Mouse (Mus musculus) heart, embryonic 11.5 days (tissue): ENCODE measurements around the gene Zfp473. TPM values are rescaled to one million over a fixed set of nuclear protein-coding genes. Genes with fewer than 3 reads are reported as not detected.

Experiments
- ATAC-seq: fragments of 200-750 bp; cut with Nextera tagmentation; replicated peaks from 2 replicates; pipeline ENCODE4 v1.8.0; 2017; ENCODE audit warnings: moderate library complexity; ENCODE audit not compliant: insufficient number of reproducible peaks, low FRiP score, low TSS enrichment
- H3K27ac ChIP-seq: fragments of 300-500 bp; sonication (generic); 2 replicates; pipeline ENCODE4 v1.5.1; 2014; ENCODE audit warnings: mild to moderate bottlenecking, low read depth, low read length
- H3K27me3 ChIP-seq: fragments of 300-500 bp; sonication (generic); 2 replicates; pipeline ENCODE4 v1.6.1; 2014; ENCODE audit warnings: mild to moderate bottlenecking, low read length, mixed read lengths; ENCODE audit not compliant: control insufficient read depth, insufficient read depth
- H3K36me3 ChIP-seq: fragments of 300-500 bp; sonication (generic); 2 replicates; pipeline ENCODE4 v1.6.1; 2014; ENCODE audit warnings: mild to moderate bottlenecking, low read length, moderate library complexity, mixed read lengths; ENCODE audit not compliant: control insufficient read depth, insufficient read depth
- H3K4me1 ChIP-seq: fragments of 300-500 bp; sonication (generic); 2 replicates; pipeline ENCODE4 v1.6.1; 2014; ENCODE audit warnings: low read length; ENCODE audit not compliant: control insufficient read depth, insufficient read depth
- H3K4me2 ChIP-seq: fragments of 300-500 bp; sonication (generic); 2 replicates; pipeline ENCODE4 v1.6.1; 2014; ENCODE audit warnings: mild to moderate bottlenecking, moderate library complexity
- H3K4me3 ChIP-seq: fragments of 300-500 bp; sonication (generic); 2 replicates; pipeline ENCODE4 v1.5.1; 2014; ENCODE audit warnings: low read depth, low read length
- H3K9ac ChIP-seq: fragments of 300-500 bp; sonication (generic); 2 replicates; pipeline ENCODE4 v1.6.1; 2014; ENCODE audit warnings: mild to moderate bottlenecking, low read depth, low read length, moderate library complexity
- H3K9me3 ChIP-seq: fragments of 300-500 bp; sonication (generic); replicated peaks from 2 replicates; pipeline ENCODE4 v1.6.1; 2016; ENCODE audit warnings: low read length; ENCODE audit not compliant: control insufficient read depth
- WGBS: fragments of 180-500 bp; shearing (Covaris S2); extraction: QIAGEN DNeasy Blood & Tissue Kit; methylation state at CpG from one replicate; pipeline ENCODE4 v1.1.7; 2014; ENCODE audit not compliant: insufficient replicate concordance; 5-methylcytosine and 5-hydroxymethylcytosine counted together
- polyA plus RNA-seq: library from polyadenylated mRNA; unstranded; fragments of >200 nt; fragmentation: Nextera tagmentation; extraction: Ambion mirVana; gene quantifications from 2 replicates; pipeline ENCODE4 v1.2.1, GENCODE M21; 2014

The Zfp473 gene
- polyA plus RNA-seq, 1 experiment from 2014 or later, result 1.2 TPM

GRCm38 (mm10) chr7:44693427-44694175 is 57.2 kb downstream of the Zfp473 start:
- no peak overlapping the region for H3K4me2 ChIP-seq
- WGBS, result 63% methylated on average over 10 of the region's 10 CpGs
- no peak for ATAC-seq

GRCm38 (mm10) chr7:44689331-44689730 is 61.5 kb downstream of the Zfp473 start:
- Histone ChIP-seq H3K4me1 (no peaks in the 10 kb centered on the region), H3K27ac (no peak overlapping the region), H3K4me2 (no peak overlapping the region), H3K9me3 (no peaks in the 10 kb centered on the region), H3K27me3 (no peaks in the 10 kb centered on the region), H3K36me3 (no peaks in the 10 kb centered on the region), H3K9ac (no peak overlapping the region), H3K4me3 (no peak overlapping the region)
- no peak for ATAC-seq
- 83% methylated on average over 7 of the region's 7 CpGs for WGBS

More at GRCm38 (mm10) chr7:44693427-44694175, 57.2 kb downstream of the Zfp473 start:
- Histone ChIP-seq H3K36me3 (no peaks in the 10 kb centered on the region), H3K9me3 (no peaks in the 10 kb centered on the region), H3K9ac (no peak overlapping the region), H3K4me1 (peaks cover 5% of the 10 kb centered on the region; the same call in 1 of the 2 replicates), H3K4me3 (no peak overlapping the region), H3K27me3 (peaks cover under 1% of the 10 kb centered on the region; the same call in 1 of the 2 replicates), H3K27ac (no peak overlapping the region)

- no peaks in the 10 kb centered on the region for H3K27me3 ChIP-seq
- 66% methylated on average over 3 of the region's 3 CpGs for WGBS
- no peaks in the 10 kb centered on the region for H3K9me3 ChIP-seq
These were observed 62.0 kb downstream of the Zfp473 start for GRCm38 (mm10) chr7:44688890-44689289.

GRCm38 (mm10) chr7:44685531-44686402 is 65.1 kb downstream of the Zfp473 start:
- WGBS, result 65% methylated on average over 17 of the region's 17 CpGs
- H3K27ac ChIP-seq, result no peak overlapping the region
- no peaks in the 10 kb centered on the region for H3K9me3 ChIP-seq
- no peaks in the 10 kb centered on the region for H3K4me1 ChIP-seq
- no peaks in the 10 kb centered on the region for H3K36me3 ChIP-seq
- ATAC-seq, result no peak
- no peak overlapping the region for H3K4me2 ChIP-seq
- H3K27me3 ChIP-seq, result no peaks in the 10 kb centered on the region
- H3K4me3 ChIP-seq, result no peak overlapping the region
- no peak overlapping the region for H3K9ac ChIP-seq

More at GRCm38 (mm10) chr7:44688890-44689289, 62.0 kb downstream of the Zfp473 start:
- ATAC-seq, result no peak
- no peak overlapping the region for H3K9ac ChIP-seq
- no peaks in the 10 kb centered on the region for H3K36me3 ChIP-seq
- H3K27ac ChIP-seq, result no peak overlapping the region
- H3K4me1 ChIP-seq, result no peaks in the 10 kb centered on the region
- no peak overlapping the region for H3K4me2 ChIP-seq
- no peak overlapping the region for H3K4me3 ChIP-seq

GRCm38 (mm10) chr7:44683656-44684055 is 67.2 kb downstream of the Zfp473 start:
- Histone ChIP-seq H3K27me3 (no peaks in the 10 kb centered on the region), H3K27ac (no peak overlapping the region), H3K4me3 (no peak overlapping the region), H3K4me1 (no peaks in the 10 kb centered on the region), H3K9me3 (no peaks in the 10 kb centered on the region), H3K36me3 (no peaks in the 10 kb centered on the region), H3K4me2 (no peak overlapping the region), H3K9ac (no peak overlapping the region)
- ATAC-seq, result no peak
- 71% methylated on average over 8 of the region's 8 CpGs for WGBS

Other genes with a start within 250 kb of the Zfp473 start
- 0.37 and 0.47 TPM in 2 replicates for gene Mybpc2, start 226.4 kb downstream of the Zfp473 start, polyA plus RNA-seq
- gene Spib, start 219.0 kb downstream of the Zfp473 start, polyA plus RNA-seq, result not detected in 2 replicates
- 40.1 and 43.1 TPM in 2 replicates for gene Pold1, start 202.2 kb downstream of the Zfp473 start, polyA plus RNA-seq
- 48.5 and 53.4 TPM in 2 replicates for gene Nr1h2, start 197.1 kb downstream of the Zfp473 start, polyA plus RNA-seq
- 0.70 TPM in 1 of 2 replicates, not detected in the other for gene Napsa, start 178.7 kb downstream of the Zfp473 start, polyA plus RNA-seq
- gene Kcnc3, start 160.4 kb downstream of the Zfp473 start, polyA plus RNA-seq, result 0.07 and 0.23 TPM in 2 replicates
- gene Myh14, start 80.2 kb downstream of the Zfp473 start, polyA plus RNA-seq, result 0.31 and 0.56 TPM in 2 replicates
- not detected in 2 replicates for gene Izumo2, start 42.3 kb downstream of the Zfp473 start, polyA plus RNA-seq
- 30.6 and 34.1 TPM in 2 replicates for gene Vrk3, start 2.6 kb downstream of the Zfp473 start, polyA plus RNA-seq
- 49.0 and 57.5 TPM in 2 replicates for gene Nup62, start 65.0 kb upstream of the Zfp473 start, polyA plus RNA-seq
- gene Il4i1, start 65.3 kb upstream of the Zfp473 start, polyA plus RNA-seq, result 0.14 and 1.2 TPM in 2 replicates
- 1.6 and 1.9 TPM in 2 replicates for gene Atf5, start 65.6 kb upstream of the Zfp473 start, polyA plus RNA-seq
- gene Akt1s1, start 97.9 kb upstream of the Zfp473 start, polyA plus RNA-seq, result 38.6 and 53.9 TPM in 2 replicates
- 48.2 and 49.2 TPM in 2 replicates for gene Tbc1d17, start 98.0 kb upstream of the Zfp473 start, polyA plus RNA-seq
- 18.9 and 19.2 TPM in 2 replicates for gene Pnkp, start 106.1 kb upstream of the Zfp473 start, polyA plus RNA-seq
- 205 and 218 TPM in 2 replicates for gene Ptov1, start 118.7 kb upstream of the Zfp473 start, polyA plus RNA-seq
- 47.3 and 51.9 TPM in 2 replicates for gene Med25, start 141.7 kb upstream of the Zfp473 start, polyA plus RNA-seq
- 12.2 and 12.8 TPM in 2 replicates for gene Fuz, start 145.0 kb upstream of the Zfp473 start, polyA plus RNA-seq
- gene Ap2a1, start 178.4 kb upstream of the Zfp473 start, polyA plus RNA-seq, result 69.1 and 77.3 TPM in 2 replicates
- not detected in 2 replicates for gene Tsks, start 192.2 kb upstream of the Zfp473 start, polyA plus RNA-seq
- gene Cpt1c, start 223.8 kb upstream of the Zfp473 start, polyA plus RNA-seq, result 10.0 and 10.5 TPM in 2 replicates
- 179 and 194 TPM in 2 replicates for gene Prmt1, start 235.5 kb upstream of the Zfp473 start, polyA plus RNA-seq
- gene Irf3, start 246.6 kb upstream of the Zfp473 start, polyA plus RNA-seq, result 57.3 and 61.4 TPM in 2 replicates
- 41.0 and 43.2 TPM in 2 replicates for gene Bcl2l12, start 247.7 kb upstream of the Zfp473 start, polyA plus RNA-seq